Mouse (Mus musculus) C2C12 (cell line): ENCODE results near the gene Pax8. TPM values are rescaled to one million over a fixed set of nuclear protein-coding genes. Genes with fewer than 3 reads are reported as not detected.

Experiments
- H3K27me3 ChIP-seq: one replicate; pipeline ENCODE4 v1.6.1; 2011; ENCODE audit not compliant: control insufficient read depth, insufficient read depth, insufficient read length
- H3K36me3 ChIP-seq: one replicate; pipeline ENCODE4 v1.6.1; 2011; ENCODE audit not compliant: control insufficient read depth, insufficient read depth
- H3K4me3 ChIP-seq: one replicate; pipeline ENCODE4 v1.5.1; 2011; ENCODE audit warnings: mild to moderate bottlenecking, control low read depth; ENCODE audit not compliant: poor library complexity, insufficient read depth, severe bottlenecking
- H3K79me2 ChIP-seq: one replicate; pipeline ENCODE4 v1.6.1; 2011; ENCODE audit not compliant: control insufficient read depth, insufficient read depth
- H3K79me3 ChIP-seq: one replicate; pipeline ENCODE4 v1.6.1; 2011; ENCODE audit warnings: low read depth, control low read depth
- H3ac ChIP-seq: one replicate; pipeline ENCODE3; 2011; ENCODE audit warnings: low read depth; ENCODE audit not compliant: control insufficient read depth, insufficient read length
- CEBPB ChIP-seq: IDR thresholded peaks from one replicate; pipeline ENCODE4 v1.6.1; 2011; ENCODE audit warnings: low read depth, mild to moderate bottlenecking, control low read depth, moderate library complexity
- CTCF ChIP-seq: IDR thresholded peaks from one replicate; pipeline ENCODE4 v1.5.1; 2011; ENCODE audit not compliant: control insufficient read depth, insufficient read depth, insufficient read length
- FOSL1 ChIP-seq: IDR thresholded peaks from one replicate; pipeline ENCODE4 v1.8.0; 2011; ENCODE audit warnings: mild to moderate bottlenecking, low read length; ENCODE audit not compliant: poor library complexity, insufficient read depth, severe bottlenecking
- MAX ChIP-seq: IDR thresholded peaks from one replicate; pipeline ENCODE4 v1.6.1; 2011; ENCODE audit warnings: mild to moderate bottlenecking, control low read depth
- MYOD1 ChIP-seq: IDR thresholded peaks from one replicate; pipeline ENCODE4 v1.6.1; 2011; ENCODE audit warnings: low read depth; ENCODE audit not compliant: control insufficient read depth, insufficient read length
- MYOG ChIP-seq: IDR thresholded peaks from one replicate; pipeline ENCODE4 v1.6.1; 2011; ENCODE audit not compliant: control insufficient read depth, insufficient read length; ENCODE audit errors: extremely low read depth
- USF1 ChIP-seq: IDR thresholded peaks from one replicate; pipeline ENCODE4 v1.6.1; 2011; ENCODE audit warnings: low read depth, mild to moderate bottlenecking, control low read depth, moderate library complexity
- polyA plus RNA-seq: library from polyadenylated mRNA; unstranded; fragments of >200 nt; fragmentation: generic; extraction: Trizol; gene quantifications from one replicate; pipeline ENCODE4 v1.2.1, GENCODE M21; 2012; ENCODE audit warnings: missing spikeins

Pax8 gene
- polyA plus RNA-seq, 1 experiment = not detected

DNA sequence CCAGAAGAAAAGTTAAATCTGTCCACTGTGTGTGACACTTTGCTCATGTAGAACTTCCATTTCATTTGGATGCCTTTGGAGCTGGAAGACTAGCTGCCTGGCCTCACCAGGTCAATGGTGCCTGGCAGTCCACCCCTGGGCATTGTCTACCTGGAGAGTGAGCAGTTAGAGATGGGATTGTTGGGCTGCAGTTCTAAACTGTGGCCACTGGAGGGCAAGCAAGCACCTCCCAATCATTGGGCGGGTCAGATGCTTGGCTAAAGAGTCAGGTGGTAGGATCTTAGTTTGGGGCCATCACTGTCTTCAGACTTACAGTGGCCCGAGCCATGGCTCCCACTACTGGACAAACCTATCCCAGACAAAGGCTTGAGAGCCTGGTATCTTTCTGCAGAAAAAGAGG lies 66.2 kb downstream of the Pax8 start:
- no peaks in the 10 kb centered on the region for H3K36me3 ChIP-seq
- no peaks in the 10 kb centered on the region for H3K79me3 ChIP-seq
- peaks cover 18% of the 10 kb centered on the region for H3K27me3 ChIP-seq

DNA sequence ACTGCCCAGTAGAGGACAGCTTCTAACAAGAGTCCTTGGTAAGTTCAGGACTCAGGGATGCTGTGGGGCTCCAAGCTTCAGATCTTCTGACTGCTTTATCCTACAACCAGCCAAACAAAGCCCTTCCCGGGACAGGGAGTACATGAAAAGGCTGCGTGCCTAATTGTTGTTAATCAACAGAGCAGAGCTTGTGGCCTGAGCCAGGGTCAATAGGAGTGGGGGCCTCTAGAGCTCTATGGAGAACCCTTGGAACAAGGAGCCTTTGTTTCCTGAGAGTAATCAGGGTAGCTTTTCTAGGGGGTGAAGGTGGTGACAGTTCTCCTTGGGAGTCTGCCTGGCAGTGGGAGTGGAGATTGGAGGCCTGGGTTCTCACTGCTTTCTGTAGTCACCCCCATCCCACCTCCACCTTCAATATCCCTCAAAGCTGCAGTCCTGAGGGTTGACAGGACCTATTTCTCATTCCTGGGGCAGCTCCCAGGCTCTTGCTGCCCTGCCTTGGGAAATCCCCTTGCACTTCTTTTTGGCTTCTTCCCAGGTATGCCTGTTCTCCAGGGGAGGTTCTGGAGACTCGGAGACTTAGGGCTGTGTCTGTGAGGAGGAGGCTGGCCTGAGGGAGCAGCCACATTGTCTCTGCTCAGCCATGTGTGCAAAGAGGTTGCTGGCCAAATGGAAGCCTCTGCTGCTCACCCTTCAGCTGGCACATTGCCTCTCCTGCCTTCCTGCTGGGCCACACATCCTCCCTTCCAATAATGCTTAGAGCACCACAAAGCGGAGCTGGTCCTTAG lies 67.5 kb downstream of the Pax8 start:
- TF ChIP-seq CEBPB (no peak), MYOG (no peak), CTCF (no peak), USF1 (no peak), MAX (no peak), FOSL1 (no peak), MYOD1 (no peak)
- H3ac ChIP-seq = no peak overlapping the region
- H3K79me3 ChIP-seq = no peaks in the 10 kb centered on the region
- H3K27me3 ChIP-seq = peaks cover 18% of the 10 kb centered on the region
- no peaks in the 10 kb centered on the region for H3K36me3 ChIP-seq
- H3K4me3 ChIP-seq = no peak overlapping the region
- no peaks in the 10 kb centered on the region for H3K79me2 ChIP-seq

More for the DNA sequence above, 66.2 kb downstream of the Pax8 start:
- Histone ChIP-seq H3K4me3 (no peak overlapping the region), H3K79me2 (no peaks in the 10 kb centered on the region), H3ac (no peak overlapping the region)
- TF ChIP-seq CTCF = peak; percentile 73
- TF ChIP-seq MYOG = no peak
- no peak for TF ChIP-seq MYOD1

DNA sequence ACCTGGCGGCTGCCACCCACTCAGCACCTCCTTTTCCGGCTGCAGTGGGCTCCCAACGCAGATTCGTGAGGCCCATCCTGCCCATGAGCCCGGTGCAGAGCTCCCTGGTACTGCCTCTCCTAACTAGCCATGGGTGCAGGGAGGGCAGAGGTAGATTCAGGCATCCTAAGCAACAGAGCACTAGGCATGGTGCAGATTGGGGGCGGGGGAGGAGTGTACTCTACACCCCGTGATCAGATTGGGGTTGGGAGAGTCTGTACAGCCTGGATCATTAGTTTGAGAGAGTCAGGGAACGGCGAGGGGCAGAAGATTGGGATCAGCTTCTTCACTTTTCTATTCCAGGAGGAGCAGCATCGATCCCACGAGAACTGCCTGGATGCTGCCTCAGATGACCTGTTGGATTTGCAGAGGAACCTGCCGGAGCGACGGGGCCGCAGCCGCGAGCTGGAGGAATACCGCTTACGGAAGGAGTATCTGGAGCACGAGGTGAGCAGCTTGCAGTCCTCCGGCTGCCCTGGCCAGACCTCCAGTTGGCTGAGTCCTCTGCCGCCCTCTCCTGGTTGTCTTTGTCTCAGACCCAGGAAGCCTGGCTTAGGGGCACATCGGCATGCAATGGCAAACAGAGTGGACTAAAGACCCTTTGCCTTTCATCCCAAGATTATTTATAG lies 69.9 kb downstream of the Pax8 start:
- no peak overlapping the region for H3K4me3 ChIP-seq
- no peak for TF ChIP-seq FOSL1
- no peak for TF ChIP-seq MAX
- peak; percentile 54 for TF ChIP-seq CTCF
- TF ChIP-seq CEBPB = no peak

DNA sequence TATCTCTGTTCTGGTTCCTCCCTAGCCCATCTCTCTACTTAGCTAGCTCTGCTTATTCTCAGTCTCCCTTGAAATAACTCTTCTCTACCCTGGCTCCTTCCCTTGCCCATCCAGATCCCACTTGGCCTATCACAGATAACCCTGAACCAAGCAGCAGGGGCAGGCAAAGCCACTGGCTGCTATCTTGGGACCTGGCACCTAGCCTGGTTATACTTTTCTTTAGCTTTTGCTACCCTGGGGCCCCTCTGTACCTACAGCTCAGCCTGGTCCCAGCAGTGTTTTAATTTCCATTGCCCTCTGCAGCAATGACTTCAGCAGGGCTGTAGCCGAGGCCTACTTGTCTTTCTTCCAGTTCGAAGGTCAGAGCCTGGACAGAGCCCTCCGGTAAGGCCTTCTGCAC lies 74.7 kb downstream of the Pax8 start:
- no peak overlapping the region for H3ac ChIP-seq
- H3K79me3 ChIP-seq = no peaks in the 10 kb centered on the region
- no peak for TF ChIP-seq MYOD1
- no peak for TF ChIP-seq MAX
- TF ChIP-seq USF1 = no peak
- no peak for TF ChIP-seq CTCF
- TF ChIP-seq CEBPB = no peak
- TF ChIP-seq MYOG = no peak
- no peak for TF ChIP-seq FOSL1
- no peaks in the 10 kb centered on the region for H3K79me2 ChIP-seq
- no peaks in the 10 kb centered on the region for H3K36me3 ChIP-seq
- H3K4me3 ChIP-seq = no peak overlapping the region
- H3K27me3 ChIP-seq = no peaks in the 10 kb centered on the region

More for the DNA sequence above, 69.9 kb downstream of the Pax8 start:
- Histone ChIP-seq H3K79me3 (no peaks in the 10 kb centered on the region), H3K36me3 (no peaks in the 10 kb centered on the region), H3K27me3 (peaks cover 18% of the 10 kb centered on the region), H3ac (no peak overlapping the region), H3K79me2 (no peaks in the 10 kb centered on the region)

DNA sequence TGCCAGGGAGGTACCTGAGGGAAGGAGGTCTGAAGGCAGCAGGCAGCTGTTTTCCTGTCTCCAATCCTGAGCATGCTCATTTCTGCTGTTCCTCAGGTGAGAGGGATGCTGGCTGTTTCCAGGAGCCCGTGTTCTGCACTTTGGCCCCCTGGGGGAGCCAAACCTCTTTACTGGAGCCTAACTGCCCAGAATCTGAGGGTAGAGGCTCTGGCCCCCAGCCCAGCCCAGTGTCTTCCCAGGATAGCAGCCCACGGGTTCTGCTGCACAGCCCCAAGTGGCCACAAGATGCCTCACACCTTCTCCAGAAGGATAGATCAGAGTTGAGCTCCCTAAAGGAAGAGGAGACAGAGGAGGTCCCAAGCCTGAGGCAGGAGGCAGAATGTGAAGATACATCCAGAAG lies 78.3 kb downstream of the Pax8 start:
- H3ac ChIP-seq = no peak overlapping the region
- H3K27me3 ChIP-seq = no peaks in the 10 kb centered on the region
- no peak for TF ChIP-seq MYOG
- no peak for TF ChIP-seq MYOD1
- no peak for TF ChIP-seq CEBPB
- TF ChIP-seq CTCF = no peak
- TF ChIP-seq USF1 = no peak
- TF ChIP-seq MAX = no peak
- TF ChIP-seq FOSL1 = no peak
- H3K36me3 ChIP-seq = no peaks in the 10 kb centered on the region
- H3K4me3 ChIP-seq = no peak overlapping the region
- H3K79me3 ChIP-seq = no peaks in the 10 kb centered on the region
- H3K79me2 ChIP-seq = no peaks in the 10 kb centered on the region
